Mouse (Mus musculus) heart, embryonic 14.5 days (tissue): Measurements from ENCODE around the gene Bbc3. TPM values are rescaled to one million over a fixed set of nuclear protein-coding genes. Genes with fewer than 3 reads are reported as not detected.
"Not testable (repeated sequence)": the region's sequence is repeated elsewhere in the genome, so short reads cannot be mapped to it uniquely, and the experiment has no call there.

Experiments used
- ATAC-seq: fragments of 200-750 bp; cut with Nextera tagmentation; 2 replicates; pipeline ENCODE4 v1.8.0; 2017; ENCODE audit warnings: low read depth, moderate TSS enrichment; ENCODE audit not compliant: insufficient number of reproducible peaks, insufficient read depth, low FRiP score
- H3K27ac ChIP-seq, 2 experiments: fragments of 200-500 bp in 1 of 2; fragments of 300-500 bp in 1 of 2; sonication (generic) in 1 of 2; replicated peaks in 1 of 2; 2 replicates each; pipeline ENCODE4 v1.5.1; 2012 to 2014; ENCODE audit warnings: low read depth in 2 of 2, low read length in 2 of 2, control low read depth in 1 of 2, mild to moderate bottlenecking in 1 of 2, mixed read lengths in 1 of 2; ENCODE audit not compliant: control insufficient read depth in 1 of 2, insufficient read depth in 1 of 2
- H3K27me3 ChIP-seq: fragments of 300-500 bp; sonication (generic); 2 replicates; pipeline ENCODE4 v1.6.1; 2014; ENCODE audit warnings: mild to moderate bottlenecking, low read length, control low read depth; ENCODE audit not compliant: control insufficient read depth, insufficient read depth
- H3K36me3 ChIP-seq: fragments of 300-500 bp; sonication (generic); 2 replicates; pipeline ENCODE4 v1.6.1; 2014; ENCODE audit warnings: mild to moderate bottlenecking, control low read depth, low read length, mixed read lengths; ENCODE audit not compliant: control insufficient read depth, insufficient read depth
- H3K4me1 ChIP-seq, 2 experiments: fragments of 200-500 bp in 1 of 2; fragments of 300-500 bp in 1 of 2; sonication (generic) in 1 of 2; 2 replicates each; pipeline ENCODE4 v1.6.1; 2012 to 2014; ENCODE audit warnings: low read length in 2 of 2, control low read depth in 1 of 2, mixed read lengths in 1 of 2; ENCODE audit not compliant: control insufficient read depth in 2 of 2, insufficient read depth in 2 of 2
- H3K4me2 ChIP-seq: fragments of 300-500 bp; sonication (generic); 2 replicates; pipeline ENCODE4 v1.6.1; 2014; ENCODE audit warnings: mild to moderate bottlenecking, low read length
- H3K4me3 ChIP-seq, 2 experiments: fragments of 200-500 bp in 1 of 2; fragments of 300-500 bp in 1 of 2; sonication (generic) in 1 of 2; 2 replicates each; pipeline ENCODE4 v1.5.1; 2012 to 2014; ENCODE audit warnings: low read length in 2 of 2, mild to moderate bottlenecking in 2 of 2, control low read depth in 1 of 2, low read depth in 1 of 2, moderate library complexity in 1 of 2; ENCODE audit not compliant: control insufficient read depth in 1 of 2, insufficient read depth in 1 of 2
- H3K9ac ChIP-seq: fragments of 300-500 bp; sonication (generic); 2 replicates; pipeline ENCODE4 v1.6.1; 2014; ENCODE audit warnings: mild to moderate bottlenecking, low read length
- H3K9me3 ChIP-seq: fragments of 300-500 bp; sonication (generic); 2 replicates; pipeline ENCODE4 v1.6.1; 2016; ENCODE audit warnings: low read length, control low read depth; ENCODE audit not compliant: control insufficient read depth
- WGBS: fragments of 180-500 bp; shearing (Covaris S2); extraction: QIAGEN DNeasy Blood & Tissue Kit; methylation state at CpG from one replicate; pipeline ENCODE4 v1.1.7; 2014; 5-methylcytosine and 5-hydroxymethylcytosine counted together
- polyA plus RNA-seq: library from polyadenylated mRNA; unstranded; fragments of >200 nt; fragmentation: Nextera tagmentation; extraction: Ambion mirVana; gene quantifications from 2 replicates; pipeline ENCODE4 v1.2.1, GENCODE M21; 2014

Gene Bbc3
- polyA plus RNA-seq, 1 experiment from 2014 or later, result 5.2 TPM

DNA sequence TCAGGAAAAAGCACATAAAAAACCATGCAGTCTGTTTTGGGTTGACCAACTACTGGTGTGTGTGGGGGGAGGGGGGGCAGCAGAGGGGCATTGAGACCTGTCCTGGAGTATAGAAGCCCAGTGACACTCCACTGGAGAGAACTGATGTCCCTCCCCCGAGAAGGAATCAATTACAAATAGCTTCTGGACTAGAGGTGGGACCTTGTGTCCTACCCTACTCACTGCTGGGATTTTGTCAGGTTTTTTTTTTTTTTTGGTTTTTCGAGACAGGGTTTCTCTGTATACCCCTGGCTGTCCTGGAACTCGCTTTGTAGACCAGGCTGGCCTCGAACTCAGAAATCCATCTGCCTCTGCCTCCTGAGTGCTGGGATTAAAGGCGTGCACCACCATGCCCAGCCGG, 1.1 kb upstream of the Bbc3 start:
- H3K27me3 ChIP-seq, H3K36me3 ChIP-seq, ATAC-seq, H3K4me3 ChIP-seq, H3K4me2 ChIP-seq, H3K9me3 ChIP-seq, H3K9ac ChIP-seq, H3K27ac ChIP-seq: not testable (repeated sequence)
- H3K4me1 ChIP-seq, result peaks cover 7 to 20% of the 10 kb centered on the region in 2 experiments; a peak in 3 of 4 replicates
- 75% methylated on average over 6 of the region's 6 CpGs for WGBS

DNA sequence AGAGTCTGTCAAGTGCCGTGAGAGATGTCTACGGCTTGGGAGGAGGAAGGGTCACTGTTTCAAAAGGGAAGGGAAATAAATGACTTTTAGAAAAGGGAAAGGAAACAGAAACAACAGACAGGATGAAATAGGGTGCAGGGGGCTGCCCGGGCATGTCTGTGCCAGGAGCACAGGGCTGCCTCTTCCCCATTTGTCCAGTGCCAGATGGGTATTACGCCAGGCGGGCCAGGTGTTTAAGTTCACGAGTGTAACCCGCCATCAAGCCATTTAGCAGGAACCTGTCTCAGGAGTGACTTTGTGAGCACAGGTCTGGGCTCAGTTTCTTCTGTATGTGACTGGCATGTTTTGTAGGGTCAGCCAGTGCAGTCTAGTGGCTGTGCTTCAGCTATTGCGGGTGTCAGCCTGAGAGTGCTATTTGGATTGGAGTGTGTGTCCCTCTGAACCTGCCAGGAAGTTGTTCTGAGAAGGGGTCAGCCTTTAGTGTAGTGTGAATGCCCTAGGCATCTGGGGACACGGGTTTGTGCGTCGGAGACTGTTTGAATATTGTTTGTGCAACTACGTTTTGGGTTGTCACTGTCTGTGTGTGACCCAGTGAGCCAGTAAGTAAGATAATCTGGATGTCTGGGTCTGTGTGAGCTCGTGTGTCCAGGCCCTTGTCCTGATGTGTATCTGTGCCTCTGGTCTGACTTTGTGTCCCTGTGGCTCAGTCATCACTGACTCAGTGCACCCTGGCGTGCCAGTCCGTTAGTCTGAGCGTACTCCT, 543 bp downstream of the Bbc3 start:
- Histone ChIP-seq H3K27ac (peak overlapping the region; percentile 35 to 99), H3K9ac (peak overlapping the region; percentile 97), H3K4me1 (peaks cover 13 to 29% of the 10 kb centered on the region in 2 experiments), H3K36me3 (no peaks in the 10 kb centered on the region), H3K4me3 (peak overlapping the region; percentile 90 to 94), H3K4me2 (peak overlapping the region; percentile 98), H3K9me3 (no peaks in the 10 kb centered on the region), H3K27me3 (no peaks in the 10 kb centered on the region)
- 41% methylated on average over 16 of the region's 16 CpGs for WGBS
- ATAC-seq, result no peak

DNA sequence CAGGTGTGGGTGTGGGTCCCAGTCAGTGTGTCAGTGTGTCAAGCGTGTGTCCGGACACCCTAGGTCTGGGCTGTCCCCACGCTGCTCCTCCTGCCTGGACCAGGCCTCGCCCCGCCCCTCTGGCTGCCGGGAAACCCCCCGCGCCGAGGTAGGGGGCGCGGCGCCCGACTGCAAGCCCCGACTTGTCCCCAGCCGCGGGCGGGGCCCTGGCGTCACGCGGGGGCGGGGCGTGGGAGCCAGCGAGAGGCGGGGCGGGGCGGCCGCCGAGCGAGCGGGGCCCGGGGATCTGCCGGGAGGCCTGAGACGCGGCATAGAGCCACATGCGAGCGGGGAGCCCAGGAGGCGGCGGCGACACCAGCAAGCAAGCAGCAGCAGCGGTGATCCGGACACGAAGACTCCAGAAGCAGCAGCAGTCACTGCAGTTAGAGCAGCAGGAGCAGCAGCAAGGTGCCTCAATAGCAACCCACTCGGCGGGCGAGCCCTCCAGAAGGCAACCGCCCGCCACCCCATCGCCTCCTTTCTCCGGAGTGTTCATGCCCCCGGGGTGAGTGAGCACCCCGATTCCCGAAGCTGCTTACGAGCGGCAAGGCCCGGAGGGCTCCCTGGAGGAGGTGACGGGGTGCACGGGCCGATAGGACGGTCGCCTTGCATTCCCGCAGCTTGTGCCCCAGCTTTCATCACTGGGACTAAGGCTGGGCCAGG, 1.3 kb downstream of the Bbc3 start:
- no peaks in the 10 kb centered on the region for H3K9me3 ChIP-seq
- H3K4me1 ChIP-seq, result peaks cover 16 to 33% of the 10 kb centered on the region in 2 experiments
- H3K9ac ChIP-seq, result peak overlapping the region; percentile 97
- peak overlapping the region; percentile 98 for H3K4me2 ChIP-seq
- no peaks in the 10 kb centered on the region for H3K27me3 ChIP-seq
- H3K27ac ChIP-seq, result peak overlapping the region; percentile 65 to 99
- H3K36me3 ChIP-seq, result no peaks in the 10 kb centered on the region
- WGBS, result under 1% methylated on average over 60 of the region's 61 CpGs
- peak overlapping the region; percentile 90 to 94 for H3K4me3 ChIP-seq
- ATAC-seq, result peak; percentile 33

DNA sequence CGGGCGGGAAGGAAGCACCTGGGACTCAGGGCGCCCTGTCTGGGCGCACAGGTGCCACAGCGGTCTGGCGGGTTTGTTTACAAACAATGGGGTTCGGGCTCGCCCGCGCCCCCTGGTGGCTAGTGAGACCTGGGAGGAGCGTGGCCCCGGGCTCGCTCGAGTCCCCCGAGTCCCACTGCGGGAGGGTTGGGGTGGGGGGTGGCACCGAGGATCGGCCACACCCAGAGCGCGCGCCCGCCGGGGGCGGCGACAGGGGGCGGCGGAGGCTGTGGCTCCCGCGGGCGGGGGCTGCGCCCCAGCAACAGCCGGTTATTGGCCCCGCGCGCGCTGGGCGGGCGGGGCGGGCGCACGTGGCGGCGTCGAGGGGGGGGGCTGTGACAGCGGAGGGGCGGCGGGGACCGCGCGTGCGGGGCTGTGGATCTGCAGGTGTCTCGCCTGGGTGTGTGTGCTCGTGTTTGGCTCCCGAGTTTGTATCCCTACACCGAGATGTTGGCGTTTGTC, 1.9 kb downstream of the Bbc3 start:
- H3K4me1 ChIP-seq, result peaks cover 17 to 33% of the 10 kb centered on the region in 2 experiments

DNA sequence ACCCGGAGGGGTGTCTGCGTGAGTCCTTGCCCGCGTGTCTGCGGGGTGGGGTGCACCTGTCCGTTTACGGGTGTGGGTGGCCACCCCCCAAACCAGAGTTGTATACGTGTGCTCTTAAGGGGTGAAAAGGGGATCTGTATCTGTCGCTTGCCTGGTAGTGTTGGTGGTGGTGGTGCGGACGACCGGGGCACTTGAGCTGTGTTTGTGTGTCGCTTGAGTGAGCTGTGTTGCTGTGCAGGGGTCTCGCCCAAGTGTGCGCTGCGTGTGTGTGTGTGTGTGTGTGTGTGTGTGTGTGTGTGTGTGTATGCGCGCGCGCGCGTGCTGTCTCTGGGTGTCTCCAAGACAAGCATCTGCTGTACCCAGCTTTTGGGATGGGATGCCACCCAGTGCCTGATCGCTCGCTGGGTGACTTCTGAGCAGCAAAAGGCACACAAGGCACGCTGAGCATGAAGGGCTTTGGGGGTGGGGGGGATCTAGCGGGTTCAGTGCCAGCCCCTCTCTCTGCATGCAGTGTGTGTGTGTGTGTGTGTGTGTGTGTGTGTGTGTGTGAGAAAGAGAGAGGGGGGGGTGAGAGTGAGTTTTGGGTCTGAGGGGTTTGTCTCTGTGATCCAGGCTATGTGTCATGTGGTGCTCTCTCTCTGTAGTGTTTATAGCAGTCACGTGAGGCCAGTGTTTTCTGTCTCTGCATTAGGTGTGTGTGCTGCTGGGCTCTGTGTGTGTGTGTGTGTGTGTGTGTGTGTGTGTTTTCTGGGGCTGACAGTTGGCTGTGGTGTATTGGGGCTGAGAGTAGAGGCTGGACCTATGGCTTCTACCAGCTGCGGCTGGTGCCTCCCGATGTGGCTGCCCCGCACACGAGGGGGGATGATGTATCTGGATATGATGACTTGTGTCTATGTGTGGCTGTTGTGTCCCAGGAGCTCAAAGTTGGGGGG, 2.6 kb downstream of the Bbc3 start:
- Histone ChIP-seq H3K9ac (peak overlapping the region; percentile 97), H3K36me3 (no peaks in the 10 kb centered on the region), H3K27ac (peak overlapping the region in 1 of 2 experiments; percentile 99; a peak in 2 of 4 replicates), H3K4me3 (peak overlapping the region; percentile 90 to 94), H3K27me3 (no peaks in the 10 kb centered on the region), H3K4me1 (peaks cover 17 to 33% of the 10 kb centered on the region in 2 experiments), H3K4me2 (peak overlapping the region; percentile 98), H3K9me3 (no peaks in the 10 kb centered on the region)
- WGBS, result under 1% methylated on average over 30 of the region's 31 CpGs
- ATAC-seq, result no peak

More for the DNA sequence above, 1.9 kb downstream of the Bbc3 start:
- under 1% methylated on average over 52 of the region's 56 CpGs for WGBS
- Histone ChIP-seq H3K4me3 (peak overlapping the region; percentile 90 to 94), H3K27ac (peak overlapping the region; percentile 65 to 99; a peak in 3 of 4 replicates), H3K9me3 (no peaks in the 10 kb centered on the region), H3K9ac (peak overlapping the region; percentile 97), H3K4me2 (peak overlapping the region; percentile 98), H3K36me3 (no peaks in the 10 kb centered on the region), H3K27me3 (no peaks in the 10 kb centered on the region)
- peak; percentile 18 for ATAC-seq

DNA sequence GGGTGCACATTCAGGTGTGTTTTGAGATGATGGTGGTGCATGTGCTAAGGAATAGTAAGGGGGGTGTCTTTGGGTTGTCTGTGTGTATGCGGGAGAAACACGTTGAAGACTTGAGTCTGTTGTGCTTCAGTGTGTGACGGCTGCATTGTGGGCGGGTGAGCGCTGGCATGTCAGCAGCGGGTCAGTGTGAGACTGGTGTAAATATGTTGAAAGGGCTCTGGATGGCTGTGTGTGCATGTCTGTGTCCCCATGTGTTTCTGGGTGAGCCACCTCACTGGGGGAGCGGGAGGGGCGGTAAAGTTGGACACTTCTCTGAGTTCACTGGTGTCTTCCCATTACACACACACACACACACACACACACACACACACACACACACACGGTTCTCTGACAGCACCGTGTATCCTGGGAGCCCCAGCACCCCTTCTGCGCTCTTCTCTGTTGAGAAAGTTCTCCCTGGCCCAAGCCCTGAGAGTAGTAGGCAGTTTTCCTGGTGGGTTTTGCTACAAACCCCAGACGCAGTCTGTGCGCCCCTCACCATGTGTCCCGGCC, 3.3 kb downstream of the Bbc3 start:
- peak overlapping the region; percentile 99 for H3K27ac ChIP-seq
- WGBS, result 2% methylated on average over 14 of the region's 14 CpGs
- peaks cover 3% of the 10 kb centered on the region; the same call in 1 of the 2 replicates for H3K36me3 ChIP-seq
- H3K4me1 ChIP-seq, result peaks cover 17 to 33% of the 10 kb centered on the region in 2 experiments
- peak overlapping the region; percentile 98 for H3K4me2 ChIP-seq
- peak overlapping the region; percentile 90 to 94 for H3K4me3 ChIP-seq
- peak overlapping the region; percentile 97 for H3K9ac ChIP-seq
- no peaks in the 10 kb centered on the region for H3K9me3 ChIP-seq
- ATAC-seq, result no peak
- H3K27me3 ChIP-seq, result no peaks in the 10 kb centered on the region
